Mouse (Mus musculus) G1E-ER4 (cell line): ENCODE results near the gene Otub1. TPM values are rescaled to one million over a fixed set of nuclear protein-coding genes. Genes with fewer than 3 reads are reported as not detected.

Source experiments
- GATA1 ChIP-seq: IDR thresholded peaks from one replicate; pipeline ENCODE4 v1.8.0; 2012; ENCODE audit warnings: low read length, inconsistent platforms
- polyA plus RNA-seq: library from polyadenylated mRNA; stranded (reverse); fragments of >175 nt; gene quantifications from 2 replicates; pipeline ENCODE4 v1.2.3, GENCODE M21; 2012

Gene Otub1
- polyA plus RNA-seq, 1 experiment = 162 TPM

- no peak for TF ChIP-seq GATA1
Observed at GRCm38 (mm10) chr19:7217162-7217925, 11.2 kb upstream of the Otub1 start, which contains the start of gene Cox8a. Cox8a (minus strand) TSS chr19:7217616.

GRCm38 (mm10) chr19:7214484-7214883 lies 8.4 kb upstream of the Otub1 start:
- no peak for TF ChIP-seq GATA1

- TF ChIP-seq GATA1 = no peak
Observed at GRCm38 (mm10) chr19:7213010-7213409, 6.9 kb upstream of the Otub1 start.

DNA sequence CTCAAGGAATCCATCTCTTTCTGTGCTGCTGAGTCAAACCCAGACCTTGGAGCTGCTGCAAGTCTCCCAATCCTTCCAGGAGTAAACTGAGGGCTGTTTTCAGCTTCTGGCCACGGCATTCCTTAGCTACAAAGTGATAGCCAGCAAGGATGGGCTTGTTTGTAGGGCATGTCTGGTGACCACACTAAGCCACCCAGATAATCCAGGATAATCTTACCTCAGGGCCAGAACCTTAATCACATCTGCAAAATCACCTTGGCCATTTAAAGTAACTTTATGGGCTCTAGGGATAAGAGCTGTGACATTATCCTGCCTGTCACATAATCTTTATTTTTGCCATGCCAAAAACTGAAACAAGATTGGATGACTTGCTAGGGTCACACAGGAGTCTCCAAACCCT lies 6.1 kb upstream of the Otub1 start:
- no peak for TF ChIP-seq GATA1

DNA sequence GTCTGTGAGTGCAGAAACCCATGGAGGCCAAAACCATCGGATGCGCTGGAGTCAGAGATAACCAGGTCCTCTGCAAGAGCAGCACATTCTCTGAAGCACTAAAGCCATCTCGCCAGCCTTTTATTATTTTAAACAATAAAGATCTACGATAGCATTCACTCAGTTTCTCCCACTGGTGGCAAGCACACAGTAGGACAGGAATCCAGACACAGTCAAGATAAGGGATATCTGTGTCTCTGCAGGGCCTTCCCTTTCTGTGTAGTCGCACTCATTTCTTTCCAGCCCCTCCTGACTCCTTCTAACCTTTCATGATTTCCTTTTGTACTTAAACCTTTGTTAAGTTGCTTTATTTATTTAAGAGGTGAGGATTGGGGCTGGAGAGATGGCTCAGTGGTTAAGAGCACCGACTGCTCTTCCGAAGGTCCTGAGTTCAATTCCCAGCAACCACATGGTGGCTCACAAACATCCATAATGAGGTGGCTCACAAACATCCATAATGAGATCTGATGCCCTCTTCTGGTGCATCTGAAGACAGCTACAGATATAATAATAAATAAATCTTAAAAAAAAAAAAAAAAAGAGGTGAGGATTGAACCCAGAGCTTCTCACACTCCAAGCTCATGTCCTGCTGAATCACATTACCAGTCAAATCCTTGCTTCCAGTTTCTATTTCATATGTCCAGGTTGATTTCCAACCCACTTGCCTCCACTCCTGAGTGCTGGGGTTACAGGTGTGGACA lies 4.0 kb upstream of the Otub1 start:
- no peak for TF ChIP-seq GATA1

DNA sequence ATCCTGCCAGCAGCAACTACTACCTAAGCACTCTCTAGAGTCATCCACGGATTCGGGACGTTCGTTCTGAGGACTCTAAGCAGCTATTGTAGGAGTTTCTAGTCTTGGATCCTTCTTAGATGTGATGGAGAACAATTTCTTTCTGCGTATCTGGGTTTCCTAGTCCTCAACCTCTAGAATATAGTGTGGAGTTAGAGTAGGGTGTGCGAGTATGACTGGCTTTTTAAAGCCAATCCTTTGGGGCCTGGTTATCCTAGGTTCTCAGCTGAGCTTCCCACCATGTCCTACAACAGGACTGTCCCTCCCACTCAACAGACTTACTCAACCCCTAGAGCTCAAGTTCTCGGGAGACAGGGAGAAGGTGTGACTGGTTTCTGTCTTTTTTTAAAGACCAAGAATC lies 790 bp downstream of the Otub1 start:
- TF ChIP-seq GATA1 = no peak

DNA sequence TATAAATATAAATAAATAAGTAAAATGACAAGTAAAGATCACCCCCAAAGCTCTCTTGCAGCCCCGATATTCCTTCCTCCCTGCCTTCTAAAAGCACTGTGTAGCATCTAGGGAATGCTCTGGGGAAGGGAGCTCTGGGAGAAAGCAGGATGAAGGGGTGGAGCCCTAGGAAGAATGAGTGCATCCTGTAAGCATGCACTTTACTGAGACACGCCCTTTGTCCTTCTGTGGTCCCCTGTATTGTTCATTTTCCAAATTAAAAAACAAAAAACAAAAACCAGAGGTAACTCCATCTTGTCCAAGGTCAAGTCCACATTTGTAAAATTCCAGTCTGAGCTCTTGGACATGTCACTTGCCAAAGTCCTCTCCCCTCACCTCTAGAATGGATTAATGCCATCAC lies 1.2 kb downstream of the Otub1 start:
- TF ChIP-seq GATA1 = no peak

DNA sequence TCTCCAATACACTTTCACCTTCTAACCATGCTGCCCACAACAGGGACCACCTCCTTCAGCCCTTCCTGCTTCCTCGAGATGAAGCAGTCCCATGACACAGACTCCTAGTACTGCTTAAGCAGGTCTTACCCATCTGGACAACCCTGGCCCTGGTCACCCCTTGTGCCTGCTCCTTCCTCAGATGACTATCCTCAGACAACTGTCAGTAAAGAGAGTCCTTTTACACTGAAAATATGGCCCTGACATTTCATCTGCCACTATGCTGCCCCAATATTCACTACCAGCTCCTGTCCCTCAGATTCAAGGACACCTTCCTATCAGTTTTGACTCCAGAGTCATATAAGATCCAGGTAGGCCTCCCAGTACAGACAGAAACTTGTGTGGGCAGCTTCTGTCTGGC lies 5.7 kb downstream of the Otub1 start:
- no peak for TF ChIP-seq GATA1

DNA sequence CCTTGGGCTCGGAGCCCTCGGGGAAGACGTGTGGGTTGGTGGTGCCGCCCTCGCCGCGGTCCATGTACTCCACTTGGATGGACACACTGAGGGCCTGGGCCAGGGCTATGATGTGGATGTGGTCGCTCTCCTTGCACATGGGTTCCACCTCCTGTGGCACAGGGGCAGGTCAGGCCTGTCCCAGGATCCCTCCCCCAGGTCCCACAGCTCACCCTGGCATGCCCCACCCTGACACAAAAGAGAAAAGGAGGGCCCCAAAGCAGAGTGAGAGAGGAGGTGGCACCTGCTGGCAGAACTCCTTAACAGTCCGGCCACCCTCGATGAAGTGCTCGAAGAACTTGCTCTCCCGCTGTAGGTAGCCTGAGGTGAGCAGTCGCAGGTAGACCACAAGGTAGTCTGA lies 7.0 kb downstream of the Otub1 start:
- TF ChIP-seq GATA1 = no peak

DNA sequence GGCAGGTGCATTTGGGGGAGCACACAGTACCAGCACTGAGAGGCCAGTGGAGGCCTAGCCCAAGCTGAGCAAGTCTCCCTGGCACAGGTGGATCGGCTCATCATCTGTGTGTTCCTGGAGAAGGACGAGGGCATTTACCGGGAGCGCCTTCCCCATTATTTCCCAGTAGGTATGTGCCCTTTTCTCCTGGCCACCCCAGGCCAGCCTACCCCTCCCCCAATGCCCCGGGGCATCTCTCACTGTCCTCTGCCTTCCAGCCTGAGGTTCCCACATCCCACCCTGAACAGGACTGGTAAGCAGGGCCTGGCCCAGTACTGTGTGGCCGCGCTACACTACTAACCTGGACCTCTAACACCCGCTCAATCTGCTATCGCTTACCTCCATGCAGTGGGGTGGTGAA lies 8.7 kb downstream of the Otub1 start:
- TF ChIP-seq GATA1 = no peak

DNA sequence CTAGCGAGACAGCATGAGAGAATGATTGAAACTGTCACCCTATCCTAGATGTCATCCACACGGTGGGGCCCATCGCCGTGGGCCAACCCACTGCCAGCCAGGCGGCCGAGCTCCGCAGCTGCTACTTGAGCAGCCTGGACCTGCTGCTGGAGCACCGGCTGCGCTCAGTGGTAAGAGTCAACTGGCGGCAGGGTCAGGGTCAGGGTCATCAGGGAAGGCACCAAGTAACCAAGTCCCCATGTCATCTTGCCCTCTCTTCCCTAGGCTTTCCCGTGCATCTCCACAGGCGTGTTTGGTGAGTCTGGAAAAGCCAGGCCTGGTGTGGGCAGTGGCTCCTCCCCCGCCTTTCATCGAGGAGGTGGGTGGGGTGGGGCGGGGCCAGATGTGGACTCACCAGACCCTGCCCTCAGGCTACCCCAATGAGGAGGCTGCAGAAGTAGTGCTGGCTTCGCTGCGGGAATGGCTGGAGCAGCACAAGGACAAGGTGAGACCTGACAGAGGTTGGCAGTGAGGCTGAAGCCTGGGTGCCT lies 9.3 kb downstream of the Otub1 start:
- no peak for TF ChIP-seq GATA1

DNA sequence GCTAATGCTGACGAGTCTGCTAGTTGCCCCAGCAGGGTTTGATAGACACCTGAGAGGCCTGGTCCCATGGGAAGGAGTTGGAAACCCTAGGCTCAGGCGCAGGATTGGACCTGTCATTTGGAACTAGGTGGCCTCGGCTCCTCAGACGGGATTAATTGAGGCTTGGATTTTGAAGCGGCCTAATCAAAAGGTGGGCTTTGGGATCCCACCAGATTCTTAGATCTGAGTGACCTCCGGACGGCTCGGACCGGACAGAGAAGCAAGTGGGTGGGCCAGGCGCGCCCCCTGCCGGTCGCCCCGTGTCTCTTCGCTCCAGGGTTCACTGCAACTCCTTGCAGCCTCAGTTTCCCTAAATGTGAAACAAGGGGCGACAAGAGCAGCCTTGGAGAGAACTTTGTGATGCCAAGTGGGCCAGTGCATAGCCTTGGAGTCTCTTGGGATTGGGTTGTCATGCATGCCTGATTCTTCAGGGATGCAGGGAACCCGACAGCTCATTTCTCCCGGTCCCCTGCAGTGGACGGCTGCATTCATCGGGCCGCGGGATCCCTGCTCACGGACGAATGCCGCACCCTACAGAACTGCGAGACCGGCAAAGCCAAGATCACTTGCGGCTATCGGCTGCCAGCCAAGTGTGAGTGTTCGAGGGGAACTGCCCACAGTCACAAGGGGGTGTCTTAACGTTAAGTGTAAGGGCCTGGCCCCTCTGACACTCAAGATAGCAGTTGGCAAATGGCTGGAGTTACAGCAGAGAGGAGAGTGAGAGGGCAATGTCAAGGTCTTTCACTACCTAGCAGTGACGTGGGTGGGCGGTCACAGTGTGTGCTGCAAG lies 10.0 kb downstream of the Otub1 start:
- no peak for TF ChIP-seq GATA1

- TF ChIP-seq GATA1 = no peak
Observed at GRCm38 (mm10) chr19:7192561-7192967, 13.6 kb downstream of the Otub1 start.

- TF ChIP-seq GATA1 = no peak
Observed at GRCm38 (mm10) chr19:7191639-7192038, 14.5 kb downstream of the Otub1 start.

- TF ChIP-seq GATA1 = no peak
Observed at GRCm38 (mm10) chr19:7190986-7191385, 15.1 kb downstream of the Otub1 start.

DNA sequence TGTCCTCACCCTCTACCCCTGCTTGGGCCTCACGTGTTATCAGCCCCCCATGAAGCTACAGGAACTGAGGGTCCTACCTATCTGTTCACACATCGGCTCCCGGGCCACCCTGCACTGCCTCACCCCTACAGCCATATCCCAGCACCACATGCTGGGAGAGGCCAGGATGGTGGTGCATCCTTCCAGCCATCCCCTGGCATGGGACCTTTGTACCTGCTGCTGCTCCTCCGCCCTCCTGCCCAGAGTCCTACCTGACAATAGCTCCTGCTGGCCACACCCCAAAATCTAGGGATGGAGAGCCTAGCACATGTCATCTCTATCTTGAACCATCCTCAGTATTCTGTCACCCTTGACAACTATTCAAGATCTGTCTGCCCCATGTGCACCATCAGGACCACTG lies 17.1 kb downstream of the Otub1 start:
- no peak for TF ChIP-seq GATA1
